Mouse (Mus musculus): Measurements from ENCODE around the gene Slc34a3. TPM values are rescaled to one million over a fixed set of nuclear protein-coding genes. Genes with fewer than 3 reads are reported as not detected.

Slc34a3 gene
- polyA plus RNA-seq, 1 experiment from 2014 or later, result 0.26 TPM

DNA sequence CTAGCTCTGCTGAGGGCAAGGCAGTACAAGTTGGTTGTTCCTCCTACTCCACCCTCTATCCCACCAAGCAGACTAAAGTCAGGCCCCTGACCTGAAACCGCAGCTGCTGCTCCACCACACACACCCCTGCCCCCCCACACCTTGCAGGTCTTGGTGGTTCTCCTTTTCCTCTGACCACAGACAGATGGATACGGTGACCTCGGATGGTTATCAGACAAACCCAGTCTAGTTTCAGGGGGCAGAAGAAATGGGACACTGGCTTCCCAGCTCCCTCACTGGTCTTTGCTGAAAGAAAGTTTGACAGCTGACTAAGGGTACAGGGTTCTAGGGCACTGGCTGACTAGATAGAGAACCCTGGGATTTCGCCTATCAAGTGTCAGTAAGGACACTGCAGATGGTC lies 743 bp downstream of the Slc34a3 start:
- Histone ChIP-seq H3K4me2 (ENCODE audit: low read length) (no peak overlapping the region), H3K4me1 (replicated peaks; ENCODE audit: control insufficient read depth, insufficient read depth, low read length) (no peaks in the 10 kb centered on the region), H3K27me3 (replicated peaks; ENCODE audit: control insufficient read depth, insufficient read depth, low read length) (no peaks in the 10 kb centered on the region), H3K36me3 (ENCODE audit: control insufficient read depth, insufficient read depth, low read length) (no peaks in the 10 kb centered on the region), H3K27ac (ENCODE audit: low read depth) (no peak overlapping the region), H3K9me3 (ENCODE audit: control insufficient read depth, low read length) (no peaks in the 10 kb centered on the region), H3K4me3 (ENCODE audit: low read depth, low read length) (no peak overlapping the region), H3K9ac (ENCODE audit: low read length) (no peak overlapping the region)
- no peak for DNase-seq (ENCODE audit: low spot score)
- WGBS, result 73% methylated on average over 4 of the region's 4 CpGs
- ATAC-seq (replicated peaks; ENCODE audit: low FRiP score, low TSS enrichment, low read depth), result no peak

DNA sequence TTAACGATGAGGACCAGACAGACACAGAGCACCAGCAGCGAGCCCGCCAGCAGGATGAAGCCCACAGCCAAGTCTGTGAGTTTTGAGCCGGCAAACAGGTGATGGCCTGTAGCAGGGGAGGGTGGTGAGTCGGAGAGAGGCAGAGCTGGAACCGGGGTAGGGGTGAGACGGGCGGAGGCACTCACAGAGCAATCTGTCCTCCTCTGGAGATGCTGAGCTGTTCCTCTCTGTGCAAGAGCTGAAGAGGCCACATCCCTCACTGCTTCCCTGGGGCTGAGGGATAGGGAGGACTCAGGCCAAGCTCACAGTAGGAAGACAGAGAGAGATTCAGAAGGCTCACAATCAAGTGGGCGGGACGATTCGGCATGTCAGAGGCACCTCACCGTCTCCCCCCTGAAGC lies 3.1 kb downstream of the Slc34a3 start:
- Histone ChIP-seq H3K9ac (ENCODE audit: low read length) (no peak overlapping the region), H3K27me3 (replicated peaks; ENCODE audit: control insufficient read depth, insufficient read depth, low read length) (no peaks in the 10 kb centered on the region), H3K9me3 (ENCODE audit: control insufficient read depth, low read length) (no peaks in the 10 kb centered on the region), H3K4me2 (ENCODE audit: low read length) (no peak overlapping the region), H3K4me3 (ENCODE audit: low read depth, low read length) (no peak overlapping the region), H3K36me3 (ENCODE audit: control insufficient read depth, insufficient read depth, low read length) (no peaks in the 10 kb centered on the region), H3K4me1 (replicated peaks; ENCODE audit: control insufficient read depth, insufficient read depth, low read length) (no peaks in the 10 kb centered on the region), H3K27ac (ENCODE audit: low read depth) (no peak overlapping the region)
- 60% methylated on average over 12 of the region's 12 CpGs for WGBS
- no peak for DNase-seq (ENCODE audit: low spot score)
- ATAC-seq (replicated peaks; ENCODE audit: low FRiP score, low TSS enrichment, low read depth), result no peak

DNA sequence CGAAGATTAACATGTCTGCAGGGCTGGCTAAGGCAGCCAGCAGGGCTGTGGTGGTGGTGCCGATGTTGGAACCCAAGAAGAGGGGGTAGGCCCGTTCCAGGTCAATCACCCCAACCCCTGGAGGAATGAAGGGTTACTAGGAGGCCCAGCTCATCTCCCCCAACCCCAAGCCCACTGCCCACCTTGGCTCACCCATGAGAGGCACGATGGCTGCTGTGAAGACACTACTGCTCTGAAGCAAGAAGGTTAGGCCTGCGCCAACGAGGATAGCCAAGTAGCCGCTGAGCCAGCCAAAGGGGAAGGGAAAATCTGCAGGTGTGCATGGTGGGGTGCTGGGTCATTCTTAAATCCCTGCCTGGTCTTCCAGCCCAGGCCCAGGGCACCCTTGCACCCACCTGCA lies 3.6 kb downstream of the Slc34a3 start:
- no peak overlapping the region for H3K27ac ChIP-seq (ENCODE audit: low read depth)
- ATAC-seq (replicated peaks; ENCODE audit: low FRiP score, low TSS enrichment, low read depth), result no peak
- H3K9me3 ChIP-seq (ENCODE audit: control insufficient read depth, low read length), result no peaks in the 10 kb centered on the region
- H3K36me3 ChIP-seq (ENCODE audit: control insufficient read depth, insufficient read depth, low read length), result no peaks in the 10 kb centered on the region
- no peak overlapping the region for H3K4me2 ChIP-seq (ENCODE audit: low read length)
- H3K27me3 ChIP-seq (replicated peaks; ENCODE audit: control insufficient read depth, insufficient read depth, low read length), result no peaks in the 10 kb centered on the region
- DNase-seq (ENCODE audit: low spot score), result no peak
- 90% methylated on average over 7 of the region's 7 CpGs for WGBS
- H3K9ac ChIP-seq (ENCODE audit: low read length), result no peak overlapping the region
- no peak overlapping the region for H3K4me3 ChIP-seq (ENCODE audit: low read depth, low read length)
- H3K4me1 ChIP-seq (replicated peaks; ENCODE audit: control insufficient read depth, insufficient read depth, low read length), result 0 out of 2 replicates have a peak, but pooled peaks cover 2% of the 10 kb centered on the region

DNA sequence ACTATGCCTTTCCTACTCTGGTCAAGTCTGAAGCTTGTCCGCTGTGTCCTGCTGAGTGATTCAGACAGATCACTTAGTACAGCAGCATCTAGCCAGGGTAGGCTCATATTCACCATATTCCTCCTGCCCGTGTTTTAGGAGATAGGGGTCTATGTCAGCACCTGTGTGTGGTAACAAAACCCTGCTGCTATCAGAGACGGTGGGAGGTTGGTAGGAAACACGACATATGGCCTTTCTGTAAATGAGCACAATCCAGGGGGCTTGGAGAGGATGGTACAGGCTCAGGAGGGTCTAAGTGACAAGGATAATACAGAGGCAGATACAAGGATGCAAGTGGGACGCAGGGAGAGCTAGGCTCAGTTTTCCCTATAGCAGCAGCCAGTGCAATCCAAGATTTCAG lies 4.6 kb downstream of the Slc34a3 start:
- no peak overlapping the region for H3K27ac ChIP-seq (ENCODE audit: low read depth)
- ATAC-seq (replicated peaks; ENCODE audit: low FRiP score, low TSS enrichment, low read depth) (no peak), DNase-seq (ENCODE audit: low spot score) (no peak)
- WGBS, result 82% methylated on average over 5 of the region's 5 CpGs
- H3K27me3 ChIP-seq (replicated peaks; ENCODE audit: control insufficient read depth, insufficient read depth, low read length), result no peaks in the 10 kb centered on the region
- no peaks in the 10 kb centered on the region for H3K9me3 ChIP-seq (ENCODE audit: control insufficient read depth, low read length)
- no peak overlapping the region for H3K9ac ChIP-seq (ENCODE audit: low read length)
- no peak overlapping the region for H3K4me2 ChIP-seq (ENCODE audit: low read length)
- H3K4me1 ChIP-seq (replicated peaks; ENCODE audit: control insufficient read depth, insufficient read depth, low read length), result 0 out of 2 replicates have a peak, but pooled peaks cover 4% of the 10 kb centered on the region
- H3K36me3 ChIP-seq (ENCODE audit: control insufficient read depth, insufficient read depth, low read length), result no peaks in the 10 kb centered on the region
- H3K4me3 ChIP-seq (ENCODE audit: low read depth, low read length), result no peak overlapping the region

DNA sequence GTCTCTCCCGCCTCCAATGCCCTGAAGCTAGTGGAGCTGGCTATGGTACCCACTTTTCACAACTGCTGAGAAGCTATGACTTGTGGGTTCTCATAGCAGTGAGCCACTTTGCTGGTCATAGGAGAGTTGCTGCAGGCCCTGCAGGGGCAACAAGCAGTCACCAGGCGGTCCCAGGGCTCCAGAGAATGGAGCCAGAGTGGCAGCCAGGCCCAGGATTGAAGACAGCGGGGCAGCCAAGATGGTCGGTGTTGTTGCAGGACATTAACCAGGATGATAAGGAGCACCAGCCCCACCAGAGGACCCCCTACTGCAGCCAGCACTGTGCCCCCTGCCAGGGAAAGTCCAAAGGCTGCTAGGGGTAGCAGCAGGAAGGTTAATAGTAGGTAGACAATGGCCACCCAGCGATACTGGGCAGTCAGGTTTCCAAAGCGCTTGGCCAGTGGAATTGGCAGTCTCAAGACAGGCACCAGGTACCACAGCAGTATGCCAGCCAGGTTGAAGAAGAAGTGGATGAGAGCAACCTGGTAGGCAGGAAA lies 5.1 kb downstream of the Slc34a3 start:
- Histone ChIP-seq H3K27ac (ENCODE audit: low read depth) (no peak overlapping the region), H3K9me3 (ENCODE audit: control insufficient read depth, low read length) (no peaks in the 10 kb centered on the region), H3K4me3 (ENCODE audit: low read depth, low read length) (peak overlapping the region; percentile 11; the same call in 1 of the 2 replicates), H3K9ac (ENCODE audit: low read length) (no peak overlapping the region), H3K36me3 (ENCODE audit: control insufficient read depth, insufficient read depth, low read length) (no peaks in the 10 kb centered on the region), H3K4me2 (ENCODE audit: low read length) (peak overlapping the region; percentile 42; the same call in 1 of the 2 replicates), H3K4me1 (replicated peaks; ENCODE audit: control insufficient read depth, insufficient read depth, low read length) (0 out of 2 replicates have a peak, but pooled peaks cover 4% of the 10 kb centered on the region), H3K27me3 (replicated peaks; ENCODE audit: control insufficient read depth, insufficient read depth, low read length) (no peaks in the 10 kb centered on the region)
- DNase-seq (ENCODE audit: low spot score) (no peak), ATAC-seq (replicated peaks; ENCODE audit: low FRiP score, low TSS enrichment, low read depth) (no peak)
- WGBS, result 69% methylated on average over 6 of the region's 6 CpGs

DNA sequence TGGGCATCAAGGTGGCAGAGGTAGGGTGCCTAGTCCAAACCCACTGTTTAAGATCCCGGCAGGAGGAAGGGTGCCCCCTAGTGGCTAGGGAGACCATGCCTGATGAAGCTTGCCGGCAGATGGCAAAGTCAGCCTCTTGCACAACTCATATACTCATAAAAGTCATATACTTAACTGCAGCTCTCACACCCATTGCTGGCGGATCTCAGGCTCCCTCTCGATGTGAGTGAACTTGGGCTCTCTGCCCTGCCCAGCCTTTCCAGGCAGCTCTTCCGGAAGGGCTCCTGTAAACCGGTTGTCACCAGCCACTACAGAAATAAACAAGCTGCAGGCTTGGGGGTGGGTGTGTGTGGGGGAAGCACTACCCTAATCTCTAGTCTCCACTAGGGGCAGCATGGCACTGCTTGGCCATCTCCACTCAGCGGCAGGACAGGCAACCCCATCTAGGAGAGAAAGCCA lies 5.7 kb downstream of the Slc34a3 start:
- under 1% methylated on average over 7 of the region's 7 CpGs for WGBS
- ATAC-seq (replicated peaks; ENCODE audit: low FRiP score, low TSS enrichment, low read depth) (no peak), DNase-seq (ENCODE audit: low spot score) (peak; percentile 87)
- peak overlapping the region; percentile 42 for H3K4me2 ChIP-seq (ENCODE audit: low read length)
- no peaks in the 10 kb centered on the region for H3K9me3 ChIP-seq (ENCODE audit: control insufficient read depth, low read length)
- H3K36me3 ChIP-seq (ENCODE audit: control insufficient read depth, insufficient read depth, low read length), result no peaks in the 10 kb centered on the region
- H3K27me3 ChIP-seq (replicated peaks; ENCODE audit: control insufficient read depth, insufficient read depth, low read length), result no peaks in the 10 kb centered on the region
- H3K4me1 ChIP-seq (replicated peaks; ENCODE audit: control insufficient read depth, insufficient read depth, low read length), result peaks cover 7% of the 10 kb centered on the region
- peak overlapping the region; percentile 65; the same call in 1 of the 2 replicates for H3K27ac ChIP-seq (ENCODE audit: low read depth)
- H3K9ac ChIP-seq (ENCODE audit: low read length), result no peak overlapping the region
- peak overlapping the region; percentile 11; the same call in 1 of the 2 replicates for H3K4me3 ChIP-seq (ENCODE audit: low read depth, low read length)

DNA sequence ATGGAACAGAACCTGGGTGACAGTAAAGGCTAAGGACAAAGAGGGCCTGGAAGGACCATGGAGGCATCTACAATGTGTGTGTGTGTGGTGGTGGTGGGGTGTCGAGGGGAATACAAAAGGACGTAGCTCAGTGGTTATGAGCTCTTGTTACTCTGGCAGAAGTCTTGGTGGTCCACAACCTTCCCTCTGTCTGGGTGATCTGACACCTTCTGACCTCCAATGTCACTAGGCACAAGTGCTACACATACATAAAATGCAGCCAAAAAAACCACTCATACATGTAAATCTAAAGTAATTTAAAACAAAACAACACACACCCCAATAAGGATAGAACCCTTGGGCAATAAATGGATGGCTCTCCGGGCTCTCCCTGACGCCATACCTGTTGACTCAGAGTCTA lies 6.8 kb downstream of the Slc34a3 start:
- ATAC-seq (replicated peaks; ENCODE audit: low FRiP score, low TSS enrichment, low read depth), result no peak
- H3K4me3 ChIP-seq (ENCODE audit: low read depth, low read length), result no peak overlapping the region
- WGBS, result 92% methylated on average over 4 of the region's 4 CpGs

DNA sequence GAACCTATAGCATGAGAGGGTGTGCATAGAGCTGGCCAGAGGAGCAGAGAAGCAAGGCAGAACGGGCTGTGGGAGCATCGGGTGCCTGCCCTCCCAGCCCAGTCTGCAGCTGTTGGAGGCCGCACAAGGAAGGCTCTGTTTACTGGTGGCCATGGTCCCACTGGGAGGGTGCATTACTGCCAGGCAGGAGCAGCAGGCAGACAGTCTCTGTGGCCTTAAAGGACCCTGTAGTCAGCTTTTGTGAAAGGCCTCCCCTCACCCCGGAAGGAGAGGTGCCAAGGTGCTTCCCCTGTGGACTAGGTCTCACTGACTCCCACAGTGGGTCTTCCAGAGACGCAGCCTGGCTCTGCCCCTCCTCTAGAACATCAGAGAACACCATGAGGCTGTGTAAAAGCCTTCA lies 7.3 kb downstream of the Slc34a3 start:
- Histone ChIP-seq H3K27me3 (replicated peaks; ENCODE audit: control insufficient read depth, insufficient read depth, low read length) (no peaks in the 10 kb centered on the region), H3K9me3 (ENCODE audit: control insufficient read depth, low read length) (no peaks in the 10 kb centered on the region), H3K27ac (ENCODE audit: low read depth) (no peak overlapping the region), H3K4me2 (ENCODE audit: low read length) (no peak overlapping the region), H3K36me3 (ENCODE audit: control insufficient read depth, insufficient read depth, low read length) (peaks cover 2% of the 10 kb centered on the region; the same call in 1 of the 2 replicates), H3K9ac (ENCODE audit: low read length) (no peak overlapping the region), H3K4me1 (replicated peaks; ENCODE audit: control insufficient read depth, insufficient read depth, low read length) (peaks cover 9% of the 10 kb centered on the region), H3K4me3 (ENCODE audit: low read depth, low read length) (no peak overlapping the region)
- WGBS, result 82% methylated on average over 5 of the region's 5 CpGs
- ATAC-seq (replicated peaks; ENCODE audit: low FRiP score, low TSS enrichment, low read depth) (no peak), DNase-seq (ENCODE audit: low spot score) (no peak)

More for the DNA sequence above, 6.8 kb downstream of the Slc34a3 start:
- Histone ChIP-seq H3K4me2 (ENCODE audit: low read length) (no peak overlapping the region), H3K27me3 (replicated peaks; ENCODE audit: control insufficient read depth, insufficient read depth, low read length) (no peaks in the 10 kb centered on the region), H3K9ac (ENCODE audit: low read length) (no peak overlapping the region), H3K27ac (ENCODE audit: low read depth) (no peak overlapping the region), H3K9me3 (ENCODE audit: control insufficient read depth, low read length) (no peaks in the 10 kb centered on the region), H3K36me3 (ENCODE audit: control insufficient read depth, insufficient read depth, low read length) (no peaks in the 10 kb centered on the region), H3K4me1 (replicated peaks; ENCODE audit: control insufficient read depth, insufficient read depth, low read length) (peaks cover 9% of the 10 kb centered on the region)
- DNase-seq (ENCODE audit: low spot score), result no peak

DNA sequence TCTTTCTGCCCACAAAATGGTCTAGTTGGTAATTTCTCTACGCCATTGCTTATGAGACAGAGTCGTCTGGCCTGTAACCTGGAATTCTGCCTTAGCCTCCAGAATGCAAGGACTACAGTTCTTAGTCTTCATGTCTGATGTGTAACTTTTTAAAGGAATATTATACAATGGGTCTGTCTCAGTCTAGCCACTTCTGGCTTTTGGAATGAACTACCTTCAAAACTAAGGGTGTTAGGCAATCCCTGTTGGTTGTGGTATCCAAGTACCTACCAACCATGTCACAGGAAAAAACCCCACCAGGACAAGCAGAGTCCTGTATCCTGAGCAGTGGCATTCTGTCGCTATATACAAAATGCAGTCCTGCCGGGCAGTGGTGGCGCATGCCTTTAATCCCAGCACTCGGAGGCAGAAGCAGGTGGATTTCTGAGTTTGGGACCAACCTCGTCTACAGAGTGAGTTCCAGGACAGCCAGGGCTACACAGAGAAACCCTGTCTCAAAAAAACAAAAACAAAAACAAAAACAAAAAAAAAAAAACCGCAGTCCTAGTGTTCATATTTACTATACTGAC lies 8.3 kb downstream of the Slc34a3 start:
- H3K9ac ChIP-seq (ENCODE audit: low read length), result peak overlapping the region; percentile 50
- H3K4me1 ChIP-seq (replicated peaks; ENCODE audit: control insufficient read depth, insufficient read depth, low read length), result peaks cover 9% of the 10 kb centered on the region
- ATAC-seq (replicated peaks; ENCODE audit: low FRiP score, low TSS enrichment, low read depth) (no peak), DNase-seq (ENCODE audit: low spot score) (no peak)
- H3K36me3 ChIP-seq (ENCODE audit: control insufficient read depth, insufficient read depth, low read length), result peaks cover 9% of the 10 kb centered on the region; the same call in 1 of the 2 replicates
- no peak overlapping the region for H3K4me3 ChIP-seq (ENCODE audit: low read depth, low read length)
- H3K27me3 ChIP-seq (replicated peaks; ENCODE audit: control insufficient read depth, insufficient read depth, low read length), result no peaks in the 10 kb centered on the region
- 75% methylated on average over 8 of the region's 8 CpGs for WGBS
- H3K4me2 ChIP-seq (ENCODE audit: low read length), result peak overlapping the region; percentile 58
- H3K9me3 ChIP-seq (ENCODE audit: control insufficient read depth, low read length), result no peaks in the 10 kb centered on the region
- H3K27ac ChIP-seq (ENCODE audit: low read depth), result peak overlapping the region; percentile 93

Data from intestine, embryonic 14.5 days (tissue).